Mouse (Mus musculus) kidney, adult 2 months (tissue): Measurements from ENCODE around the gene Zfp84.
"Not testable (repeated sequence)": the region's sequence is repeated elsewhere in the genome, so short reads cannot be mapped to it uniquely, and the experiment has no call there.

Experiments
- CTCF ChIP-seq: fragments of 200-500 bp; conservative IDR thresholded peaks from 2 replicates; pipeline ENCODE4 v1.5.1; 2011; ENCODE audit warnings: low read depth, mild to moderate bottlenecking, control low read depth, low read length, moderate library complexity, mixed read lengths; ENCODE audit not compliant: insufficient read depth, insufficient read length
- POLR2A ChIP-seq: fragments of 200-500 bp; IDR thresholded peaks from one replicate; pipeline ENCODE4 v1.6.1; 2011; ENCODE audit warnings: low read depth, low read length, control low read depth

DNA sequence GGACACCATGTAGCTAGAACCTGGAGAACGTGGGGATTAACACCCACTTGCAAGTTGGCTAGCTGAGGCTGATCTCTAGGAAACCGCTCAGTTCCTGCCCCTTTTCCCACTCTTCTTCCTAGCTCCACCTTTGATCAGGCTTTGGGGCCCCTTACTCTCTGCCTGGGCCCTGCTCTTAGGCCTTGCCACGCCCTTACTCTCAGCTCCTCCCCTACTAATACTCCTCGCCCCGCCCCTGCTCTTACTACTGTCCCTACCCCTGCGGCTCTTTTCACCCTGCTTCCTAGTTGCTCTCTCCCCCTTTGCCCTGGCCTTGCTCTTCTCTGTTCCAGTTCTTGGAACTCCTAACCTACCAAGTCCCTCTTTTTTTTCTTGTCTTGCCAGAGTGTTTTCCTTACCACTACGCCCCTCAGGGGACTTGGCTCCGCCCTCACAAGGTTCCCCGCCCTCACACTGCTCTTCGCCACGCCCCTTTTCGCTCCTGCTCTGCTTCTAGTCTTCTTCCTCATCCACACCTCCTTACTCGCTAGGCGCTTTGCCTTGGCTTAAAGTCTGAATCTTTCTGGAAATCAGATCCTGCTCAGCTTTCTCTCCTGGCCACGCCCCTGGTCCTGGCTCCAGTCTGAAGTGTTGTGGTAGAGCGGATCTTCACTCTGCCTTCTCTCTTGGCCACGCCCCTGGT is 42.8 kb upstream of the Zfp84 start:
- TF ChIP-seq CTCF, POLR2A: not testable (repeated sequence)
